Mouse (Mus musculus) adrenal gland, postnatal 14 days (tissue): ENCODE data around the gene Cdhr1. TPM values are rescaled to one million over a fixed set of nuclear protein-coding genes. Genes with fewer than 3 reads are reported as not detected.

Experiments
- DNase-seq: peaks from one replicate; pipeline ENCODE4 v3.0.0; 2021; ENCODE audit warnings: mixed read lengths
- total RNA-seq: library from RNA; stranded (reverse); gene quantifications from 2 replicates; pipeline ENCODE4 v1.2.3, GENCODE M21; 2021

Cdhr1 gene
- total RNA-seq, 1 experiment from 2014 or later: 0.11 TPM

DNA sequence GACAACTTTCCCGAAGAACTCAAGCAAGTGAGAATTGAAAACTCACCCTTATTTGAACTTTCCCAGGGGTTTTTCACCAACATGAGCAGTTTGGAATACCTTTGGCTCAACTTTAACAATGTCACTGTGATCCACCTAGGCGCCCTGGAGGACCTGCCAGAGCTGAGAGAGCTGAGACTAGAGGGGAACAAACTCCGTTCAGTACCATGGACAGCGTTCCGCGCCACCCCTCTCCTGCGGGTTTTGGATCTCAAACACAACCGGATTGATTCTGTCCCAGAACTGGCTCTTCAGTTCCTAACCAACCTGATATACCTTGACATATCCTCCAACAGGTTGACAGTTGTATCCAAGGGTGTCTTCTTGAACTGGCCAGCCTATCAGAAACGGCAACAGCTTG, 29.6 kb downstream of the Cdhr1 start:
- DNase-seq: peak; percentile 74

DNA sequence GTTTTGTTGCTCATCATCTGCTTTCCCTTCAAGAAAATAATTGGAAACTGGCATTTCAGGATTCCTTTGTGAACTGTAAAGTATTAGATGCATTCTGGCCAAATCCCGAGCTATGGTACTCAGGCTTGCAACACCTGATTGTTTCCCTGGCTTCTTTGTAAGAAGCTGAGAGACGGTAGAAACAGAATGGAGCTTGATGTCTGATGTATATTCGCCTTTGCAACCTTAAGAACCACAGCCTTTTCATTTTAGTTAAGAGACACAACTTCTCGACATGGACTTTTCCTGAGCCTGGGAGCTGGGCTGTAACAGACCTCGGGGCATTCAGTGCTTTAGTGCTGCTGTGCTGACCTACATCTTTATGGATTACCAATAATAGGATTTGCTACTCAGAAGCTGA, 30.5 kb downstream of the Cdhr1 start, which contains the start of gene Lrit2:
Lrit2 (plus strand) TSS at position 301 of the 400 bp plus-strand sequence.
- no peak for DNase-seq

DNA sequence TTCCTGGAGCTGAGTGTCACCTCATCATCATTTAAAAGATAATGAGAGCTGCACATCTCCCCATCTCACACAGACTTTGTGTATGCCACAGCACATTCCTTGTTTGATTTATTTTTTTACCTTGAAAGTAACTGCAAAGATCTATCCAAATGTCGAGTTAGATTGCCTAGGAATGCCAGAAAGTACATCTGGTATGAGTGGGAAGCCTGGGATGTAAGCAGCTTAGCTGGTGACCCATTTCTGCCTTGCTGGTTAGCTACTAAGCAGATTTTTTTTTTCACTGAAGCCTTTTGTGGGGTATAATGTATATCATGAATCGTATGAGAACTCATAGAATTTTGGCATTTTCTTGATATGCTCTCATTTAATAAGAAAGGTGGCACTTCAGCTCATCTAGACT, 31.5 kb downstream of the Cdhr1 start:
- no peak for DNase-seq

DNA sequence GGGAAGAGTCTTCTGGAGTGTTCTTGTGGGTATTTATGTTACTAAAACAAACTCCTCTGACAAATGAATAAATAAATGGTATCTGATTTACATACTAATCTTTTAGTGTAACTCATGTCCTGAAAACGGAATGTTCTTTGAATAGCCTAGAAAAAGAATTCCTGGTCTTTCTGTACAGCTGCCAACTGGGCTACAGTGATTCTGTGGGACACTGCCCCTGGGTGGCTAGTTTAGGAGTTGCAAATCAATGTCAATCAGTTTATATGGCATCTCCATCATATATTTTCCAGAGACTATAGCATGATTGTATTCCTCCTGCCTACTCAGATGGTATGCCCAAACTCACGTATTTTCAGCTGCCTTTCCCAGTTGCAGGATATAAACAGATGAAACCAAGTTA, 33.3 kb downstream of the Cdhr1 start:
- DNase-seq: no peak

DNA sequence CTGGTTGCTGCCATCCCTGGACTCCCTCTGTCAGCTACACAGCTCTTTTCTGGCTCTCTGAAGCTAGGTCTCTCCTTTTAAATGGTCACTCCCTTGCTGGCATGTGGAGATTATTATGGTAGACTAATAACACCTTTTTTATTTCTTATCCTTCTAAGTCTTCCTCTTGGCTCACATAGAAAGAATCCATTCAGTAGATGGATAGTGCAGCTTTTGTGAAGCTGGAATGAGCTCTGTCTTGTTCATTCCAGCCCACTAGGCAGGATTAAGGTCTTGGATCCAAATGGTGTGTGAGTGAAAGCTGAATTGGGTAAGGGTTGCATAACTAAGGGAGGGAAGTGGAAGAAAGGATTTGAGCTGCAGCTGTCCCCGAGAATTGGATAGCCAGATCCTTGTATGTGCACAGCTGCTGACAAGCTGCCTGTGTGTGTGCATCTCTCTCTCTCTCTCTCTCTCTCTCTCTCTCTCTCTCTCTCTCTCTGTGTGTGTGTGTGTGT, 49.2 kb downstream of the Cdhr1 start, which contains the start of gene Rgr:
Rgr (minus strand) TSS at position 51 of the 497 bp plus-strand sequence.
- DNase-seq: no peak

DNA sequence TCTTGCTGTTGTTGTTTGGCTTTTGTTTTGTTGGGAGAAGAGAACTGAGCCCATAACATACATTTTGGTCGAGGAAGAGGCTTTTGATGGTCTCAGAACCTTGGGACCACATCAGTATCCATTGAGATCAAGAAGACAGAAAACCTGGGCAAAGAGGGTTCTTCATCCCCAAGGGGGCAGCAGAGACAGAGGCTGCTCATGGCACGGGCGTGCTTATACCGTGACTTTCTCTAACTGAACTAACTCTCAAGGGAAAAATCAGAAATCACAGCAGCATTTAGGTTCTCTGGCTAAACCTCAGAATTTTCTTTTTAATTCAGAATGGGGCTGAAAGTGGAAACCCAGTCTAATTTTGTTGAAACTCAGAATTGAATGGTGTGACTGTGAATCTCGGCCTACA, 63.7 kb downstream of the Cdhr1 start:
- DNase-seq: no peak

DNA sequence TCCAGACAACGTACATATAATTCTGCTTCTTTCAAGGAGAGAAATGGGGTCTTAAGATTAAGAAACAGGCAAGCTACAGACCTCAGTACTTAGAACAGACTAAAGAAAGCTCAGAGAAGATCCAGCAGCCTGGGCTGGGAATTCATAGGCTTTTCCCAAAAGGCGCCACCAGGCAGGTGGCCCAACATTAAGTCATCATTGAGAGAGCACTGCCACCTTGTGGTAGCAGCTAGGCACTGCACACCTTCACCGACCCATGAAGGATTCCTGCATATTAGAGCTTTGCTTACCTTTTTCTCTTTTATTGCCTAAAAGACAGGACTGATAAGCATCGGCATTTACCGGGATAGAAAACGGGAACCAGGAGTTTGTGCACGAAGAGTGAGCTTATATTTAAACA, 64.9 kb downstream of the Cdhr1 start:
- peak; percentile 79 for DNase-seq

DNA sequence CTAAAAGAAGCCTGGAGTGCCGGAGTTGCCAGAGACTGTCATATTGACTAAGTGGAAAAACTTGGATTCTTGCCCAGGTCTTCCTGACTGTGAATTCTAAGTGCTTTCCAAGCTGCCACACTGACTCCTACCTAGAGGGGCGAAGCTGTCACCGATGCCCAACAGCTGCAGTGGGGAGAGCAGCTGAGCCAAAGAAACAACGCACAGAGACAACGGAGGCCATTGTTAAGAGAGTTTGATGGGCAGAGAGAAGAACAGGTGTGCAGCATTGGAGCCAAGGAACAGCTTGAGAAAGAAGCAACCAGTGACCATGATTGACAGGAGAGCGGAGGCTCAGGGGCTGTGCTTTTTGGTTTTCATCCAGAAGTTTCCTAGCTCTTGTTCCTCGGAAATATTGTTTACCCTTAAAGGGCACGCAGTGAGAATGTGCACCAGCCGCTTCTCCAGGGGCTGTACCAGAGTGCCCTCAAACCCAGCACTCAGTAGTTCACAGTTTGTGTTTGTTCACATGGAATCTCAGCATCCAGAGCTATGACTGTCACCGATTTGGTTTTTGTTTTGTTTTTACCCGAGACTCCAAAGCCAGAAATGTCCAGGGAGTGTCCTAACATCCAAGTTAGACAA, 65.6 kb downstream of the Cdhr1 start:
- no peak for DNase-seq

DNA sequence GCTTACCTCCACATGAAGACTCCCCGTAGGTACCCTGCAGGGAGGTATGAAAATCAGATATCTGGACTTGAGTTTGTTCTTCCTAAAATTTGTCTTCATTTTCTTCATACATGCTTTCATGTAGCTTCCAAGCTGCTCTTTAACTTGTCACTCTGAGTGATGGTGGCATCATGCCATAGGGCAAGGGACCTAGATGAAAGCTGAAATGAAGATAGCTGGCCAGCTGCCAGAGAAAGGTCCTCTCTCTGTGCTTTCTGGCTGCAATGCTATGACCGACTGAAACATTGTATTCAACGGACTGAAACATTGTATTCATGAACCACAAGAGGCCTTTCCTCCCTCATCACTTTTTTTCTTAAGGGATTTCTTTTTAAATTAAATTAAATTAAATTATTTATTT, 69.6 kb downstream of the Cdhr1 start:
- DNase-seq: no peak

DNA sequence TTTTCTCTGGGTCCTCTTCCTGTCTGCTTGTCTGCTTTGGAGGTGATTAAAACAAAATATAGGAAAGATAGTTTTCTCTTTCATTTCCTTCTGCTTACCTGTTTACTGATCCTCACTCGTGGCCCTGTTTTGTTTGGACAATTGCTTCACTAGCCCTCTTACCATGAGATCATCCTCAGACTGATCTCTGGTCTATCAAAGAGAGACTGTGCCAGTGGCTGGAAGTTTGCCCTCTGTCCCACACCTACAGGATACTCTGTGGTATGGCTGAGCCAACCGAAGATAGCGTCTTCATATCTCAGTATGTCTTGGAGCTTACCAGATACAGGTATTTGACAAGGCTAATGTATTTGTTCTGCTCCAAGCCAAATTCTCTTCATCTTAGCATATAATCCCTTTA, 70.2 kb downstream of the Cdhr1 start:
- no peak for DNase-seq

Other genes with a start within 250 kb of the Cdhr1 start
- gene Ccser2, start 129.6 kb downstream of the Cdhr1 start, total RNA-seq: 31.3 and 31.4 TPM in 2 replicates
- not detected in 2 replicates for gene Rgr, start 49.4 kb downstream of the Cdhr1 start, total RNA-seq
- 0.11 TPM in 1 of 2 replicates, not detected in the other for gene Lrit1, start 43.5 kb downstream of the Cdhr1 start, total RNA-seq
- not detected in 2 replicates for gene Lrit2, start 30.4 kb downstream of the Cdhr1 start, total RNA-seq
- 0.70 and 2.0 TPM in 2 replicates for gene 2610528A11Rik, start 15.7 kb upstream of the Cdhr1 start, total RNA-seq
- 803 and 808 TPM in 2 replicates for gene Ghitm, start 36.9 kb upstream of the Cdhr1 start, total RNA-seq